Mouse (Mus musculus) layer of hippocampus, postnatal 25 days (tissue): ENCODE data around the gene Ccdc105. TPM values are rescaled to one million over a fixed set of nuclear protein-coding genes. Genes with fewer than 3 reads are reported as not detected.

Source experiments
- DNase-seq, 2 experiments: peaks; one replicate each; pipeline ENCODE4 v3.0.0; 2022; ENCODE audit warnings: mixed read lengths in 2 of 2, low spot score in 1 of 2; ENCODE audit errors: extremely low spot score in 1 of 2
- total RNA-seq, 2 experiments: library from RNA; stranded (reverse); gene quantifications; 2 replicates each; pipeline ENCODE4 v1.2.3; 2021

Ccdc105 gene
- total RNA-seq, 2 experiments from 2014 or later: 0.42 to 0.47 TPM

GRCm38 (mm10) chr10:78718056-78718455 lies 34.8 kb downstream of the Ccdc105 start, which contains the start of gene Casp14:
TSS of gene Casp14 (minus strand) at chr10:78718294.
- no peak for DNase-seq

- DNase-seq: no peak
These were observed 36.6 kb downstream of the Ccdc105 start for GRCm38 (mm10) chr10:78716231-78716630.

GRCm38 (mm10) chr10:78715156-78715555 lies 37.7 kb downstream of the Ccdc105 start:
- no peak for DNase-seq

GRCm38 (mm10) chr10:78714129-78714528 lies 38.7 kb downstream of the Ccdc105 start:
- DNase-seq: no peak

- no peak for DNase-seq
These were observed 42.2 kb downstream of the Ccdc105 start for GRCm38 (mm10) chr10:78710706-78711105.

- no peak for DNase-seq
These were observed 52.0 kb downstream of the Ccdc105 start for GRCm38 (mm10) chr10:78700881-78701280.

Other genes starting within 250 kb of the Ccdc105 start
- gene Olfr1358, start 235.6 kb downstream of the Ccdc105 start, total RNA-seq: not detected
- 10 to 100 TPM; 22.7 to 28.5 TPM for gene Ilvbl, start 178.7 kb downstream of the Ccdc105 start, total RNA-seq
- 1 to 10 TPM; 5.9 to 6.3 TPM for gene Syde1, start 161.1 kb downstream of the Ccdc105 start, total RNA-seq
- gene Olfr1357, start 135.0 kb downstream of the Ccdc105 start, total RNA-seq: not detected
- not detected for gene Casp14, start 34.8 kb downstream of the Ccdc105 start, total RNA-seq
- gene Slc1a6, start 27.4 kb upstream of the Ccdc105 start, total RNA-seq: 10 to 100 TPM; 11.0 to 12.5 TPM
- gene Olfr1356, start 99.1 kb upstream of the Ccdc105 start, total RNA-seq: not detected
- not detected for gene Olfr1355, start 122.5 kb upstream of the Ccdc105 start, total RNA-seq
- gene Olfr1354, start 160.1 kb upstream of the Ccdc105 start, total RNA-seq: not detected
- gene Olfr8, start 197.6 kb upstream of the Ccdc105 start, total RNA-seq: not detected
- not detected for gene Olfr1353, start 210.2 kb upstream of the Ccdc105 start, total RNA-seq
- not detected for gene Olfr1352, start 228.0 kb upstream of the Ccdc105 start, total RNA-seq